Mouse (Mus musculus) heart, postnatal 10 days (tissue): Measurements from ENCODE around the gene Wnt1. TPM values are rescaled to one million over a fixed set of nuclear protein-coding genes. Genes with fewer than 3 reads are reported as not detected.
A peak's percentile ranks its signal among the peaks of the same experiment; 100 is the strongest.
"Not testable (repeated sequence)": the region's sequence is repeated elsewhere in the genome, so short reads cannot be mapped to it uniquely, and the experiment has no call there.

Experiments
- DNase-seq, 2 experiments: peaks; one replicate each; pipeline ENCODE4 v3.0.0; 2021
- intact Hi-C: fragments of 180-260 bp; cut with DNase I; formaldehyde crosslinking; loops from one replicate; pipeline ENCODE4 v1.15.1; 2025
- total RNA-seq, 2 experiments: library from RNA; stranded (reverse); gene quantifications; 2 replicates each; pipeline ENCODE4 v1.2.3; 2021

The Wnt1 gene
- total RNA-seq: not detected

DNA sequence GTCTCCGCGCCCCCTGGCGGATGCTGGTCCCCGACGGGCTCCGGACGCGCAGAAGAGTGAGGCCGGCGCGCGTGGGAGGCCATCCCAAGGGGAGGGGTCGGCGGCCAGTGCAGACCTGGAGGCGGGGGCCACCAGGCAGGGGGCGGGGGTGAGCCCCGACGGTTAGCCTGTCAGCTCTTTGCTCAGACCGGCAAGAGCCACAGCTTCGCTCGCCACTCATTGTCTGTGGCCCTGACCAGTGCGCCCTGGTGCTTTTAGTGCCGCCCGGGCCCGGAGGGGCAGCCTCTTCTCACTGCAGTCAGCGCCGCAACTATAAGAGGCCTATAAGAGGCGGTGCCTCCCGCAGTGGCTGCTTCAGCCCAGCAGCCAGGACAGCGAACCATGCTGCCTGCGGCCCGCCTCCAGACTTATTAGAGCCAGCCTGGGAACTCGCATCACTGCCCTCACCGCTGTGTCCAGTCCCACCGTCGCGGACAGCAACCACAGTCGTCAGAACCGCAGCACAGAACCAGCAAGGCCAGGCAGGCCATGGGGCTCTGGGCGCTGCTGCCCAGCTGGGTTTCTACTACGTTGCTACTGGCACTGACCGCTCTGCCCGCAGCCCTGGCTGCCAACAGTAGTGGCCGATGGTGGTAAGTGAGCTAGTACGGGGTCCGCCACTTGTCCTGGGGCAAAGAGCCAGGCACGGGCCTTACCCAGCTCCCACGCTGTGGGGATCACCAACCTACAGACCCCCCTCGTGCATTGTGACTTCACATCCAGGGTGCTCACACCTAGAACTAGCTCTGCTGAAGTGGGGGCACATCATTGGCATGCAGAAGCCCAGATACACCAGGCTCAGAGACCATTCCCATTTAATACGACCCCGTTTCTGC, at the start of gene Wnt1:
Wnt1 (plus strand) TSS at position 197 of the 875 bp plus-strand sequence.
- intact Hi-C loops: loop anchor here (10.0 kb wide), 1 partner anchor 85 kb away; the partner anchor contains the start of gene Ccdc65
- DNase-seq: peak; percentile 65 to 79

DNA sequence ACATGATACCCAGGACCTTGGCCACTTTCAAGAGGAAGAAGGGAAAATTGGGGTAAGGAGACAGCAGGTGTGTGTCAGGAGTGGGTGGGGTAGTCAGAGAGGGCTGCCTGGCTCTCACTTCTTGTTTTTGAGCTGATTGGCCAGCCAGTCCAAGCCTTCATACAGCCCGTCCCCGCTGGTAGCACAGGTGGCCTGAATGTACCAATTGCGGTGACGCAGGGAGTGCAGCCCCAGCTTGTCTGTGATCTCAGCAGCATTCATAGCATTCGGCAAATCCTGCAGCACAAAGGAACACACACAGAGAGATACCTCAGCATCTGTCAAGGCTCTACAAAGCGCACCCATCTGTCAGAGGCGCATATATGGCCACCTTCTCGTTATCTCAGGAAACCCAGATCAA, 49.4 kb upstream of the Wnt1 start:
- DNase-seq: no peak
- intact Hi-C loops: no loop called here

DNA sequence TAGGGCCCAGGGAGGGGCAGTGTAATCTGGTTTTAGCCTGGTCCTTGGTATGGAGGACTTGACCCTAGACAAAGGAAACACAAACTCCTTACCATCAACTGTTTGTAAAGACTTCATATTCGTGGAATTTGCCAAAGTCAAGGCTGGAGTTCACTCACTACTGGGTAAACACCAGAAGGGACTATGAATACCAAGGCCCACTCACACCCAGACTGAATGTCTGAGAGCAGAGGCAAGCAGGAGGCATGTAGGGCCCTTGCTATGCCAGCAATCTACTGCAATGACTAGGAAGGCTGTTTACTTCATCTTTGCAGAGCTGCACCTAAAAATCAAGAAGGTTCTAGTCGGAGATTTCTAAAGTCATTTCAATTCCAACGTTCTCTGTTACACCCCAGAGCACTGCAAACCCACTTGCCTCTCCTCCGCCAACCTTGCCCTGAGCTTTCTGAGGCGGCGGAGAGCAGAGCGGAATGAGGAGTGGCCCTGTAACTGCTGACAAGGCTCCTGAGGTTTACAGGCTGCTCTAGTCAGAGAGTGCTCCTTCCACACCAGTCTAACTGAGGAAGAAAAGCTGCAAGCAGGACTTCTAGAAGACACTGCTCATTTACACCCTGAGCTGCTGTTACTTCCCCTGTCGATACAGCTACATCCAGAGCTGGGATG, 46.8 kb upstream of the Wnt1 start:
- intact Hi-C loops: no loop called here
- no peak for DNase-seq

DNA sequence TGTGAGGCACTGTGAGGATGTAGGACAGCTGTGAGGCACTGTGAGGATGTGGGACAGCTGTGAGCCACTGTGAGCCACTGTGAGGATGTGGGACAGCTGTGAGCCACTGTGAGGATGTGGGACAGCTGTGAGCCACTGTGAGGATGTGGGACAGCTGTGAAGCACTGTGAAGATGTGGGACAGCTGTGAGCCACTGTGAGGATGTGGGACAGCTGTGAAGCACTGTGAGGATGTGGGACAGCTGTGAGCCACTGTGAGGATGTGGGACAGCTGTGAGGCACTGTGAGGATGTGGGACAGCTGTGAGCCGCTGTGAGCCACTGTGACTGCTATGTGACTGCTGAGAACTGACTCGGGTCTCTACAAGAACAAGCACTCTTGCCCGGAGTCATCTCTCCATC, 45.8 kb upstream of the Wnt1 start:
- intact Hi-C loops: not testable (repeated sequence)
- DNase-seq: peak in 1 of 2 experiments; percentile 19

DNA sequence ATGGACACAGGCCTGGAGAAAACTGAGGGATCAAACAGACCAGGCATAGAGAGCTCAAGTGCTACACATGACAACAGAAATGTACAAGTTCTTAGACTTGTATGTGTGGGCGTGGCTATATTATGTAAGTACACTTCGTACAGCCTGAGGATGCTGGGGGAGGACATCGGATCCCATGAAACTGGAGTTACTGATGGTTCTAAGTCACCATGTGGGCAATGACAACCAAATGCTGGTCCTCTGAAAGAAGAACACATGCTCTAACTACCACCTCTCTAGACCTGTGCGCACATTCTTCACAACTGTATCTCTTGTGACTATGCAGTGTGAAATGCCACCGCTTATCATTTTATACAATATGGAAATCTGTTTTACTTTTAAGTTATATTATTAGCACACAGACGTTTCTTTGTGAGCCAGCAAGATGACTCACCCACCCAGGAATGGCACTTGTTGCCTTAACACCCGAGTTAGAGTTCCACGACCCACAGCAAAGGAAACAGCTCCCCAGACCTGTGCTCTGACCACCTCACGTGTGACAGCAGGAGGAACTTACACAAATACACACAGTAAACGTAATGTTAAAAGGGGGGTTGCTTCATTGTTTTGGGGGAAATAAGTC, 43.2 kb upstream of the Wnt1 start:
- no peak for DNase-seq
- intact Hi-C loops: no loop called here

DNA sequence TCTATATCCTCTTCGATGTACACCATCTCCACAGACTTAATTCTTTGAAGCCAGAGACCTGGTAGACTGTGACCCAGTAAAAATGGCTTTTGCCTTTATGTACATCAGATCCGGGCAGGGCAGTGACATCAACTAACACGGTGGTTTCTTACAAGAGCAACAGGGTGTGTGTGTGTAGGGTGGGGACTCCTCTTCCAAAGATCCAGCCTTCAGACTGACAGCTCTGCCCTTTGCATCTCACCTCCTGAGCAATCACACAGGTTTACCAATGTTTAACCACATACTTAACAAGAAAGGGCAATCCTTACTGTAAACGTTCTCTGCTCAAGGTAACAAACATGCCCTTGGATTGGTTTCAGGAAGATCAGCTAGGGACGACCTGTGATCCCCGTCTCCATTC, 42.4 kb upstream of the Wnt1 start:
- no peak for DNase-seq
- intact Hi-C loops: no loop called here

DNA sequence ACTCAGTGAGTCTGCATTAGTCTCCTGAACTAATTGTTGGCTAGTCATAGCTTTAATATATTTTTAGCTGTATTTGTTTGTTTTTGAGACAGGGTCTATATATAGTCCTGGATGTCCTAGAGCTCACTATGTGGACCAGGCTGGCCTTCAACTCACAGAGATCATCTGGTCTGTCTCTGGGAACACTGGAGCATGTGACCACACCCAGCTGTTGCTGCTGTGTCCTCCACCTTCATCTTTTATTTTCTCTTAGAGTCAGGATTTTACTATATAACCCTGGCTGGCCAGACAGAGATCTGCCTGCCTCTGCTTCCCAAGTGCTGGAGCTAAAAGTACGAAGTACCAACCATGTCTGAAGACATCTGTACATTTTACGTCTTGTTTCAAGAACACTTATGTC, 40.6 kb upstream of the Wnt1 start:
- intact Hi-C loops: no loop called here
- DNase-seq: no peak

DNA sequence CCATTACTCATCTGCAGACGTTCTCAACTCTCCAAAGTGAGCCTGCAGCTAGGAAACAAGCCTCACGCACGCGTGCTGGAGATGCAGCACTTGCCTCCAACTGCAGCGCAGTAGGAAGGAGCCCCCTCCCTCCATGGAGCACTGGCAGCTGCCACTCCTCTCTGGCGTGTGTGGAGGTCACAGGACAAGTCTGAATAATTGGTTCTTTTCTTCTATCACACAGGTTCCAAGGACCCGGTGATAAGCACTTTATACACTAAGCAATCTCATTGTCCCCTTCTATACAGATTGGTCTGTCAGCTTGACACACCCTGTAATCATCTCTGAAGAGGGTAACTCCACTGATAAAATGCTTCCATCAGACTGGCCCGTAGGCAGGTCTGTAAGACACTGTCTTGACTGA, 36.6 kb upstream of the Wnt1 start:
- no peak for DNase-seq
- intact Hi-C loops: no loop called here

DNA sequence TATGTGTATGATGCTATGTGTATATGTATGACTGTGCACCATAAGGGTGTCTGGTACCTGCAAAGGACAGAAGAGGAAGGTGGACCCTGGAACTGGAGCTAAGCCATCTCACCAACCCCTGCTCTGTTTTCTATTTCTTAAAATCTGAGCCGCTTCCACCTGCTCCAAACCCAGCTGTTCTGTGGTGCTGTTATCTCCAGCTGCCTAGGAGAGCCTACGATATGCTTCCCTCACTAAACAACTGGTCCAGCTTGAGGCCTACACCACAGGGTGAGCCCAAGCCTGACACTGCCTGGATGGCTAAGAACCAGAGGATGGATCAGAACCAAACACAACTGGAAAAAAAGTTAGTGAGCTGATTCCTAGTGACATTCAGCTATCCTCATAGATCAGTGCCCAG, 35.5 kb upstream of the Wnt1 start:
- DNase-seq: no peak
- intact Hi-C loops: no loop called here

DNA sequence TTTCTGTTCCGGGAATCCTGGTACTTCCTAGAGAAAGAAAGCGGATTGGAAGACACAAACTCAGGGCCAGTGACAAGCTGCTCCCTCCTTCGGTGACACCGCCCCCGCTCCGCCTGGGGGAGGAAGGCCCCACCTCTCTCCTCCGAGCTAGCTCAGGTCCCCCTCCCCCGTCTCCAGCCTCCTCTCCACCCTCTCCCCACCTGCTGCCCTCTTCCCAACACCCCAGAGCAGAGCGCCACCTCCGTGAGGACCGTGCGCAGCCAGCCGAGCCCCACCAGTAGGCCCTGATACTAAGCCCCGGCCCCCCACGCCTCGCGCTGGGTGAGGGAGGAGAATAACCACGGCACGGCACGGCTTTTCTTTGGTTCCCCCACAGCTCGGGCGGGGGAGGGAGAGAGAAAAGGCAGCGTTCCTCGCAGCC, 27.4 kb upstream of the Wnt1 start:
- peak; percentile 71 to 76 for DNase-seq
- intact Hi-C loops: no loop called here

DNA sequence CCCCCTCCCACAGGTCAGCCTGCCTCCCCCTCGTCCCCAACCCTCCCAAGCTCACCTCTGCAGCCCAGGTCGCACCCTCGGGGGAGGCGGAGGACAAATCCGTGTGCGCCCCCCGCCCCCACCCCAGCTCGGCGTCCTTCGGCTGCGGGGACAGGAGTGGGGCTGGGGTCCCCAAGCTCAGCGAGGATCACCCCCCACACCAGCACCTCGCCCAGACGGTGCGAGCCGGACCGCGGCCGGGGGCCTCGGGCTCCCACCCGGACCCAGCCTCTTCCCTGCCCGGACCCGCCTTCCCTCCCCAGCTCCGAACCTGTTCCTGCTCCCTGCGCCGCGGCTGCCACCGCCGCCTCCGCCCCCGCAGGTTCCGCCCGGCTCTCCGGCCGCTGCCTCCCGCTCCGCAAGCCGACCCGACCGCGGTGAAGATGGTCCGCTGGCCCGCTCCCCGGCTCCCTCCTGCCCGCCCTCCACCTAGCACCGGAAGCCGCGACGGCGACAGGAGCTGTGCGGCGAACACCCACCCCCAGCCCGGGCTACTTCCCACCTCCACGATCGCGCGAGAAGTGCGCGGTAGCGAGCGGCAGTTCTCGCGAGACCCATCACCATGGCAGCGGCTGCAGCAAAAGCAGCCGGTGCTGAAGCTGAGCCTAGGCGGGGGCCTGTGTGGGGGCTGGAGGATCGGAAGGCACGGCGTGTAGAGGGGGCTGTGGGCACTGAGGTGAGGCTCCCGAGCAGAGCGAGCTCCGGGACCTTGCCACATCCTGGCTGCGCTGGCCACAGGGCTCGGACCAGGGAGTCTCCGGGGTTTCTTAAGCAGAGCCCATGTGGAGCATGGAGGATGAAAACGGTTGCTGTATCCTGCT, 26.8 kb upstream of the Wnt1 start, which contains the start of gene Arf3:
Arf3 (minus strand) TSS at position 545 of the 860 bp plus-strand sequence.
- DNase-seq: peak; percentile 97 to 98
- intact Hi-C loops: no loop called here

DNA sequence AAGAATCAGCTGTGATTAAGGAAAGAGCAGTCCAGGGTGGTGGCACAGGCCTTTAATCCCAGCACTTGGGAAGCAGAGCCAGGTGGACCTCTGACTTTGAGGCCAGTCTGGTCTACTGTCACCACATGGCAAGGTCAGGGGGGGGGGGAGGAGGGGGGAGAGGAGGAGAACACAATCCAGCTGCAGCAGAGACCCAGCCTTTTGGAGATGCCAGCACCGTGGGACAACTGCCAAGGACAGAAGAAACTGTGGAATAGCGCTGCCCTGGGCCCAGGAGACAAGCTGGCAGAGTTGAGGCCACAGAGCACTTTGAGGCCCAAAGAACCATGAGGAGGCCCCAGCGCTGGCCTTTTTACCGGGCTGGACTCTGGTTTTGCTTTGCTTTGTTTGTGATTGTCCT, 23.7 kb upstream of the Wnt1 start:
- intact Hi-C loops: no loop called here
- no peak for DNase-seq

DNA sequence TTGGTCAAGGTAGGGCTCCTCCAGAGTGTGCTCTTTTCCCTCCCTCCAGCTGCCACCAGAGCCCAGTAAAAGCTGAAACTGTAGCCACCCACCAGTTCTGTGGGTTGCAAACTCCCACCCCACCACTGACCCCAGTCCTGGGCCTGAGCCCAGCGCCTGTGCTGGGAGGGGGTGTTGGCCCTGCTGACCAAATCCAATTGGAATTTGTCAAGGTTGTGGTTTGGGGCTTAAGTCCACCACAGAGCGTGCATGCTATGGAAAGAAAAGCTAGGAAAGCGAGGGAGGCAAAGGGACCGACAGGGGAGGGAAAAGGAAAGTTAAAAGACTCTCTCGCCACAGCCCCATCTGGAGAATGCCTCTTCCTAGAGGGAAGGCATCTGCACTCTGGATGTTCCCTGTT, 21.4 kb upstream of the Wnt1 start:
- intact Hi-C loops: no loop called here
- no peak for DNase-seq

DNA sequence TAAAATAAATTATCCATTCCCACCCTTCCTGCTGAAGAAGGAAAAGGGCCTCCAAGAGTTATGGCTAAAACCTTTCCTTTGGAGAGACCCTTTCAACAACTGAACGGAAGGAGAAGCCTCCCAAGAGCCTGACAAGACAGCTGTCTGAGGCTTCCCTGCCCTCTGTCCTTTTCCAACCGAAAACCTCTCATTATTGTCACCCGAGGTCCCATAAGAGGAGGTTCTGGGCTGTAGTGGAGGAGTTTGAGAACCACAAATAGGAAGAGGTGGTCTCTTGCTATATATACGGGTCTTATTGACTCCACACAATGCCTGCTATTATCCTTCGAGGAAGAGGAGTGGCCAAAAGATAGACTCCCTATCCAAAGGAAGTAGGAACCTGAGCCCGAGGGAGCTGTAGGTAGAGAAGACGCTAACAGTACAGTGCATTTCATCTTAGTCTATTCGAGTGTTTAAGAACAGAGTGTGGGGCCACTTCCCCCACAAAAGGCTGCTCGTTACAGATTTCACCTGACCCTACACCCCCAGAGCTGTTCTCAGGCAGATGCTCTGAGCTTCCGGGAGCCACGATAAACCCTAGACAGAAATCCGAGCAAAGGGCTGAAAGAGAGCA, 17.7 kb upstream of the Wnt1 start:
- intact Hi-C loops: no loop called here
- DNase-seq: no peak

DNA sequence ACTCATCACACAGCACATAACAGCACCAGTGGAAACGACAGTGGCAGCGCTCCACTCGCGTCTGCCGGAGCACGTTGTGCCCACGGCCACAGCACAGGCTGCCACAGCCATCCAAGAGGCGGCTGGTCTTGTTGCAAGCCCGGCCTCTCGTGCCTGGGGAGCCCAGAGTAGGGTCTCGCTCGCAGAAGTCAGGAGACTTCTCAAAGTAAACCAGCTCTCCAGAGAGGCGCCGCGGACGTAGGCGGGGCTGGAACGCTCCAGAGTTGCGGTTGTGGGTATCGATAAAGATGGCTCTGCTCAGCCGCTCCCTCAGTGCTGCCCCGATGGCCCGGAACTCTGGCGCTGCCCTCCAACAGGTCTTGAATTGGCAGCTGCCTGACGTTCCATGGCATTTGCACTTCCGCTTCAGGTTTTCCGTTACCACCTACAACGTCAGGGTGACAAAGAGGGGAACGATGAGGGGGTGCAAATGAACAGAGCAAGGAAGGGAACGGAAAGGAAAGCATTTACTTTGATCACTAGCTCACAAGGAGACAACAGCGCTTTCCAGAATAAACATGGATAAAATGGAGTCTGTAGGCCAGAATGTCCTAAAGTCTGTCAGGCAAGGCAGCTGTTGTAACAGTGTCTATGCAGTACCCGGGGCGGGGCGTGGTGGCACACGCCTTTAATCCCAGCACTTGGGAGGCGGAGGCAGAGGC, 17.0 kb upstream of the Wnt1 start:
- intact Hi-C loops: no loop called here

DNA sequence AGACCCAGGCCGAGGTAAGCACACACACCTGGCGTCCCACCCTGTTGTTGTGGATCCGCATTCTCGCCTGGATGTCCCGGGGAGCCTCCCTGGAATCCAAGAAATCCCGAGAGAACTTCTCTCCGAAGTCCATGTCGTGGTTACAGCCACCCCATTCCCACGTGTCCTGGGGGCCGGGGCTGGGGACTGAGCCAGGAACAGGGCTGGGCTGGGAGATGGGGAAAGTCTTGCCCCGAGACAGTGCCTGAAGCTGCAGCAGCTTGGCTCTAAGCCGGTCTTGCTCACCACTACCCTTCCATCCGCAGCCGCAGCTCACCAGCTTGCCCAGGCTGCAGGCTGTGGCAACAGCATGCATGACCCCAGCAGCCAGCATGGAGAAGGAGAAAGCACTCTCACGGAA, 15.6 kb upstream of the Wnt1 start:
- intact Hi-C loops: no loop called here
- no peak for DNase-seq

More for the DNA sequence above, 17.0 kb upstream of the Wnt1 start:
- DNase-seq: no peak

DNA sequence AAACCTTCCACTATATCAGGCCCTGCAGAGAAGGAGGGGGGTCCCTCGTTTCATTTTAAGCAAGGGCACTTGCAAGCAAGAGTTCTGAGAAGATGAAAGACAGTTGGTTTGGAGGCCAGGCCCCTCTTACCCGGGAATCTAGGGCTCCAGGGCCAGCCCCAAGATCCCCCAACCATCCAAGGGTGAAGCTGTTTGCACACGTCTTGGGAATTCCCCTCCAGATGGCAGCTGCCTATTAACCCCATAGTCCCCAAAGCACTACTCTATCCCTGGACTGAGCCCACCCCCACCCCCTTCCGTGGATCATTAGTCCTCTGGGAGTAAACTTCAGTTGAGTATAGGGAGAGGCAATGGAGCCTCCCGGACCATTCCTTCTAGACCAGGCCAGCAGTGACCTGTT, 14.1 kb upstream of the Wnt1 start:
- intact Hi-C loops: no loop called here
- no peak for DNase-seq

DNA sequence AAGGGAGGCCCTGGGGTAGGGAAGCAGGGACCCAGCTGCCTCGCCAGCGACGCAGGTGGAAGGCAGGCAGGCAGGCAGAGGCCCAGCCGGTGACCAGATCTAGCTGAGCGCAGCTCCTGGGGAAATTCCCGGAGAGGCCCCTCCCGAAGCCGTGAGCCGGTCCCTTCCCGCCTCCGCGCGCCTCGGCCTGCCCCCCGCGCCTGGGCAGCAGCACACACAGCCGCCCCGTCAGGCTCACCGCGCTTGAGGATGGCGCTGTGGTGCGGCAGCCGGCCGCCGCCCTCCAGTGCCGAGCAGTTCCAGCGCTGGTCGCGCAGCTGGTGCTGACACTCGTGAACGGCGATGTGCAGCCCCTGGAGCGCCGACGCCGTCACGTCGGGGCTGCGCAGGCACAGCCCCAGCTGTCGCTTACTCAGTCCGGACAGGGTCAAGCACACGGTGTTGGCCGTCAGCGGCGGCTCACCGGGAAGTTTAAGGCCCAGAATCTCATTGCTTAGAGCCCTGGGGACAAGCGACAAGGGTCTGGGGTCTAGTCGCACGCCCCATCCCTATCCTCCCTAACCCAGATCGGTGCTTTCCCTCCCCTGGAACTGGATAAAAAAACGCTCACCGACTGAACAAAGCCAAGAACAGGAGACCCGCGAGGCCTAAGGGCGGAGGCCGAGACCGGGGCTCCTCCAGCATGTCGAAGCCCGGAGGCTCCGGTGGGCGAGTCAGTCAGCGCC, 13.2 kb upstream of the Wnt1 start:
- no peak for DNase-seq
- intact Hi-C loops: no loop called here

DNA sequence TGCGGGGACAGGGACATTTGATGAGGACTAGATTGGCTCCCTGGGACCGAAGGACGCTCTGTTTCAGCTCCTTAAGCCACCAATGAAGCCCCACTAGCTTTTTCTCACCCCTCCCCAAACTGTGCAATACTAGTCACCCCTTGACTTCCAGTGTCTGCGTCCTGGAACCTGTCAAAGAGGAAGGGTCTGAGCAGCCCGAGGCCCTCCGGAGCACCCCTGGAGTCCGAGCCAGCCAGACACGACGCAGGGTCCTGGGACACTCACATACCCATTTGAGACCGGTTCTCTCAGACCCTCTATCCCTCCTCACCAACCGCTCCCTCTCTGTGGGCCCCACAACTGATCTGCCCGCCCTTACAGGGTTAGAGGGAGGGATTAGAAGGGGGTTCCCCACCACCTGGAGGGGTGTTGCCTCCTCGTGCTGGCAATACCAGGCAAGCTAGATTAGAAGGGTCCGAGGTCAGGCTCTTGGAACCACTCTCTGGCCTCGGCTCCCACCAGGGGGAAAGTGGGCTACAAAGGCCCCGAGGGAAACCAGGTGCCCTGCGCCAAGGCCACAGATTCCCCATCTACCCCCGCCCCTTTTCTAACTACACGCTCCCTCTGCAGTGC, 12.5 kb upstream of the Wnt1 start:
- DNase-seq: no peak
- intact Hi-C loops: no loop called here
